Mouse (Mus musculus): ENCODE data around the gene Ssr1. TPM values are rescaled to one million over a fixed set of nuclear protein-coding genes. Genes with fewer than 3 reads are reported as not detected.

Gene Ssr1
- total RNA-seq (2014; fragmentation: Nextera tagmentation) (95.6 and 101 TPM in 2 replicates), total RNA-seq (2017) (66.2 and 78.1 TPM in 2 replicates), polyA plus RNA-seq (2012) (59.2 and 72.3 TPM in 2 replicates)

GRCm38 (mm10) chr13:37993704-37994404 lies at the start of gene Ssr1:
Gene Ssr1, minus strand, starts transcription at chr13:37994217.
- no peaks in the 10 kb centered on the region; the same call in 1 of the 2 replicates for H3K9me3 ChIP-seq (replicated peaks)
- TF ChIP-seq GATA1 (IDR thresholded peaks at IDR 0.05; ENCODE audit: borderline replicate concordance, low read length) (no peak), CTCF (IDR thresholded peaks at IDR 0.05; ENCODE audit: low read depth, low read length) (no peak), TAL1 (conservative IDR thresholded peaks at IDR 0.05; ENCODE audit: low read depth, low read length) (no peak), GATA2 (IDR thresholded peaks at IDR 0.05; ENCODE audit: borderline replicate concordance, low read depth, low read length) (no peak), POLR2AphosphoS5 (IDR thresholded peaks at IDR 0.05; ENCODE audit: insufficient replicate concordance, low read depth, low read length) (no peak)
- DNase-seq (ENCODE audit: low spot score) = peak; percentile 89
- peaks cover 29% of the 10 kb centered on the region for H3K36me3 ChIP-seq (replicated peaks)
- H3K27me3 ChIP-seq (ENCODE audit: insufficient read depth, low read length) = peaks cover 11% of the 10 kb centered on the region
- peak within 1 kb of the TSS; percentile 97 for H3K4me3 ChIP-seq (ENCODE audit: low read depth, low read length)
- peaks cover 32% of the 10 kb centered on the region for H3K4me1 ChIP-seq (ENCODE audit: insufficient read depth, low read depth, low read length)
- ATAC-seq (ENCODE audit: extremely low read depth, insufficient number of reproducible peaks, low FRiP score, poor library complexity, severe bottlenecking) = peak; percentile 85

DNA sequence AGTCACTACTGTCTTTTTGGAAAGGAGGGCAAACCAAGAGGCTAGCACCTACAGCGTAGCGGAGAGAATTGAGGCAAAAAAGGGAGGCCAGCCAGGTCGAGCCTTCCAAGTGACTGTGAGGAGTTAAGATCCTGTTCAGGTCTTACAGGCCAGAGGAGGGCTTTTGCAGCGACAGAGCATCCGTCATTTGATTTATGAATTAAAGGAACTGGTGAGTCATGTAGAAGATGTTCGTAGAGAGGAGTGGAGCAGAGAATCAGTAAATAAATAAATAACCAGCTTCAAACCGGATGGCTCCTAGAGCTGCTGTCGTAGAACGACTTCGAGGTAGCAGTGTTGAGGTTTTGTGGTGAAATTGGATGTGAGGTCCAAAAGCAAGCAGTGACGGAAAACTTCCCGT lies 43.8 kb upstream of the Ssr1 start:
- no peak for DNase-seq (ENCODE audit: low spot score)
- H3K27me3 ChIP-seq (ENCODE audit: insufficient read depth, low read length) = no peaks in the 10 kb centered on the region
- ATAC-seq (ENCODE audit: extremely low read depth, insufficient number of reproducible peaks, low FRiP score, poor library complexity, severe bottlenecking) = no peak
- H3K9me3 ChIP-seq (replicated peaks) = no peaks in the 10 kb centered on the region
- H3K36me3 ChIP-seq (replicated peaks) = peaks cover 46% of the 10 kb centered on the region
- peak overlapping the region; percentile 92 for H3K4me3 ChIP-seq (ENCODE audit: low read depth, low read length)
- TF ChIP-seq GATA1 (IDR thresholded peaks at IDR 0.05; ENCODE audit: borderline replicate concordance, low read length) = no peak
- TF ChIP-seq POLR2AphosphoS5 (IDR thresholded peaks at IDR 0.05; ENCODE audit: insufficient replicate concordance, low read depth, low read length) = no peak
- no peak for TF ChIP-seq CTCF (IDR thresholded peaks at IDR 0.05; ENCODE audit: low read depth, low read length)
- no peak for TF ChIP-seq GATA2 (IDR thresholded peaks at IDR 0.05; ENCODE audit: borderline replicate concordance, low read depth, low read length)
- TF ChIP-seq TAL1 (conservative IDR thresholded peaks at IDR 0.05; ENCODE audit: low read depth, low read length) = no peak
- peaks cover 30% of the 10 kb centered on the region for H3K4me1 ChIP-seq (ENCODE audit: insufficient read depth, low read depth, low read length)

- Histone ChIP-seq H3K36me3 (replicated peaks) (peaks cover 40% of the 10 kb centered on the region), H3K9me3 (replicated peaks) (no peaks in the 10 kb centered on the region), H3K4me1 (ENCODE audit: insufficient read depth, low read depth, low read length) (peaks cover 30% of the 10 kb centered on the region), H3K4me3 (ENCODE audit: low read depth, low read length) (peak within 1 kb of the TSS; percentile 92), H3K27me3 (ENCODE audit: insufficient read depth, low read length) (no peaks in the 10 kb centered on the region)
- ATAC-seq (ENCODE audit: extremely low read depth, insufficient number of reproducible peaks, low FRiP score, poor library complexity, severe bottlenecking) (peak; percentile 93), DNase-seq (ENCODE audit: low spot score) (peak; percentile 89)
- TF ChIP-seq TAL1 (conservative IDR thresholded peaks at IDR 0.05; ENCODE audit: low read depth, low read length) = no peak
- TF ChIP-seq POLR2AphosphoS5 (IDR thresholded peaks at IDR 0.05; ENCODE audit: insufficient replicate concordance, low read depth, low read length) = no peak
- TF ChIP-seq GATA2 (IDR thresholded peaks at IDR 0.05; ENCODE audit: borderline replicate concordance, low read depth, low read length) = no peak
- TF ChIP-seq GATA1 (IDR thresholded peaks at IDR 0.05; ENCODE audit: borderline replicate concordance, low read length) = no peak
These were observed 43.1 kb upstream of the Ssr1 start, which contains the start of gene Cage1 for GRCm38 (mm10) chr13:38037044-38037687. Gene Cage1, minus strand, starts transcription at chr13:38037069.

DNA sequence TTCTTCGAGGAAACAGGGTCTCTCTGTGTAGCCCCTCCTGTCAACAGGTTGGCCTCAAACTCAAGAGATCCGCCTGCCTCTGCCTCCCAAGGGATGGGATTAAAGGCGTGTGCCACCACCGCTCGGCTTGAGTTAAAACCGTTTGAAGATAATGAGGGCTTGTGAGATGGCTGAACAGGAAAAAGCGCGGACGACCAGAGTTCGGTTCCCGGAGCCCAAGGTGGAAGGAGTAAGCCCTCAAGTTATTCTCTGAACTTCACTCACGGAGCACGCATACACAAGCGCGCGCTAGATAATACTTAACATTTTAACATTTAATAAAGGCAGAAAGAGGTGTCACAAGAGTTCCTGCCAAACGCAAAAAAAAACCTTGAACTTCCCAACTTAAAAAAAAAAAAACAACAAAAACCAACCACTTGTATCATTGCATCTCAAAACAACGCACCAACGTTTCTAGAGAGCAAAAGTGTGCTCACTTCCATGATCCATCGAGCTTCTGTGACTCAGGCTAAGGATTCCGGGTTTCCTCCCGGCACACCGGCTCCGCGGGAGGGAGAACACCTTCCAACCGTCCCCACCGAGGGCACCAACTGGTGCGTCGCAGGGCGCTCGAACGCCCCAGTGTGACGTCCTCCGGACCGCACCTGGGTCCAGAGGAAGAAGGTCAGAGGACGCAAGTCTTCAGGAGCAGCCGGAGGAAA lies 42.5 kb upstream of the Ssr1 start, which contains the start of gene Riok1:
Riok1 (plus strand) TSS at position 653 of the 701 bp plus-strand sequence.
- Histone ChIP-seq H3K27me3 (ENCODE audit: insufficient read depth, low read length) (no peaks in the 10 kb centered on the region), H3K4me3 (ENCODE audit: low read depth, low read length) (peak within 1 kb of the TSS; percentile 92), H3K36me3 (replicated peaks) (peaks cover 36% of the 10 kb centered on the region), H3K9me3 (replicated peaks) (no peaks in the 10 kb centered on the region), H3K4me1 (ENCODE audit: insufficient read depth, low read depth, low read length) (peaks cover 30% of the 10 kb centered on the region)
- no peak for DNase-seq (ENCODE audit: low spot score)
- TF ChIP-seq GATA1 (IDR thresholded peaks at IDR 0.05; ENCODE audit: borderline replicate concordance, low read length) = no peak
- no peak for TF ChIP-seq POLR2AphosphoS5 (IDR thresholded peaks at IDR 0.05; ENCODE audit: insufficient replicate concordance, low read depth, low read length)
- no peak for TF ChIP-seq TAL1 (conservative IDR thresholded peaks at IDR 0.05; ENCODE audit: low read depth, low read length)
- no peak for TF ChIP-seq CTCF (IDR thresholded peaks at IDR 0.05; ENCODE audit: low read depth, low read length)
- no peak for TF ChIP-seq GATA2 (IDR thresholded peaks at IDR 0.05; ENCODE audit: borderline replicate concordance, low read depth, low read length)
- 0 out of 2 replicates have a peak, but pooled peaks have one; percentile 24 for ATAC-seq (ENCODE audit: extremely low read depth, insufficient number of reproducible peaks, low FRiP score, poor library complexity, severe bottlenecking)

DNA sequence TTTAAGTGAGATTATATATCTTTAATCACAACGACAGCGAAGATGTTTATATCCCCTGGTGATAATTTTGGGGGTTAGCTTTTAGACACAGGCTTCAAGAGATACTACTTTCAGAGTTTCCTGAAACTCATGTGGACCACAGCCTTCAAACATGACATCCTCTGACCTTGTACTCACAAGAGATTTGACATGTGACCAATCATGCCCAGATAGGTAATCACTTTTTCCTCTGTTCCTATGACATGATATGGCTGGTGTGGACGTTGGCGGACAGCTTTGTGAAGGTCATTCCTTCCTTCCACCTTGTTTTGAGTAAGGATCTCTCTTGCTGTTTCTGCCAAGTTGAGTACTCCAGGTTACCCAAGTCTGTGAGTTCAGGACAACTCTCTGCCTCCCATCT lies 34.4 kb upstream of the Ssr1 start:
- no peak for TF ChIP-seq GATA1 (IDR thresholded peaks at IDR 0.05; ENCODE audit: borderline replicate concordance, low read length)
- no peak for TF ChIP-seq POLR2AphosphoS5 (IDR thresholded peaks at IDR 0.05; ENCODE audit: insufficient replicate concordance, low read depth, low read length)
- TF ChIP-seq GATA2 (IDR thresholded peaks at IDR 0.05; ENCODE audit: borderline replicate concordance, low read depth, low read length) = no peak
- TF ChIP-seq CTCF (IDR thresholded peaks at IDR 0.05; ENCODE audit: low read depth, low read length) = no peak
- no peak for TF ChIP-seq TAL1 (conservative IDR thresholded peaks at IDR 0.05; ENCODE audit: low read depth, low read length)
- no peaks in the 10 kb centered on the region for H3K9me3 ChIP-seq (replicated peaks)
- DNase-seq (ENCODE audit: low spot score) = no peak
- ATAC-seq (ENCODE audit: extremely low read depth, insufficient number of reproducible peaks, low FRiP score, poor library complexity, severe bottlenecking) = no peak
- H3K4me1 ChIP-seq (ENCODE audit: insufficient read depth, low read depth, low read length) = no peaks in the 10 kb centered on the region
- no peaks in the 10 kb centered on the region for H3K27me3 ChIP-seq (ENCODE audit: insufficient read depth, low read length)
- peaks cover 5% of the 10 kb centered on the region for H3K36me3 ChIP-seq (replicated peaks)
- no peak overlapping the region for H3K4me3 ChIP-seq (ENCODE audit: low read depth, low read length)
